Mouse (Mus musculus): Measurements from ENCODE around the gene Ccr3.
"Not testable (repeated sequence)": the region's sequence is repeated elsewhere in the genome, so short reads cannot be mapped to it uniquely, and the experiment has no call there.

The Ccr3 gene

GRCm38 (mm10) chr9:124040932-124041331 is 19.2 kb downstream of the Ccr3 start:
- DNase-seq (ENCODE audit: low spot score) = no peak

DNA sequence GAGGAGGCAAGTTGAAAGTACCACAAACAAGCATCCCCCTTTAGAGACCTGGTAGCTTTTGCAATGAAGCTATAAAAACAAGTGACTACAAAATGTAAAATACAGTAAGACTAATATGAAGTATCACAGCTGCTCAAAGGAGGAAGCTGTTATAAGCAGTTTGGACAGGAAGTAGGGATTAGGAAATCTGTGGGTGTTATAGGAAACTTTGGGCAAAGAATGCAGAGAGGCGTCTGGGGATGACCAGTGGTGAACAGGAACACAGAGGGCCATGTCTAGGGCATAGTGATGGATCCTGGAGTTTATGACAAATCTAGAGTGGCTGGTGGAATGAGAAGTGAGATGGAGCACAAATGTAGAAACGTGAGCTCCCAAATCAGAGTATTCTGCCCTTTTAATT is 31.8 kb downstream of the Ccr3 start:
- no peak for DNase-seq (ENCODE audit: low spot score)

DNA sequence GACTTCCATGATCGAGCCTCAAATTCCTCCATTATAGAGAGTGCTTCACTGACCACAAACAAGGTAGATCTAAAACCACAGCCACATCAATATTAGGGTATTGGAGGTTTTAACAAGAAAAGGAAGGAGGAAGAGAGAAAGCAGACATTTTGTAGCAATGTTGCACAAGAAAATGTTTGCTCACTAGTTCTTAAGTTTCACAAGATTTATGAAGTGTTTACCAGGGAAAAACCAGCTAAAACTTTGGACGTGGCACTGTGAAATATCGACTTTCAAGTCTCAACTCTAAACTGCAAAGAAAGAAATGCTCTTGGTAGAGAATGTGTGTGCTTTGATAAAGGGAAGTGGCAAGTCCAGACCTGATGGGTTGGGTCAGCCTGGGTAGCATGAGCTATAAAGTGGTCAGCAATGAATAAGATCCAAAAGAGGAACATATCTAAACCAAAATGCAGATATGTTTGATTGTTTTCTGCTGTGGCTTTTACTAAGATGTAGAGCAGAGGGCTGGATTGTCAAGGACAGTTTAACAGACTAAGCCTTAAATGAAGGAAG is 34.5 kb downstream of the Ccr3 start:
- DNase-seq (ENCODE audit: low spot score) = no peak

- no peak for DNase-seq (ENCODE audit: low spot score)
These were observed 38.0 kb downstream of the Ccr3 start for GRCm38 (mm10) chr9:124059660-124060352.

DNA sequence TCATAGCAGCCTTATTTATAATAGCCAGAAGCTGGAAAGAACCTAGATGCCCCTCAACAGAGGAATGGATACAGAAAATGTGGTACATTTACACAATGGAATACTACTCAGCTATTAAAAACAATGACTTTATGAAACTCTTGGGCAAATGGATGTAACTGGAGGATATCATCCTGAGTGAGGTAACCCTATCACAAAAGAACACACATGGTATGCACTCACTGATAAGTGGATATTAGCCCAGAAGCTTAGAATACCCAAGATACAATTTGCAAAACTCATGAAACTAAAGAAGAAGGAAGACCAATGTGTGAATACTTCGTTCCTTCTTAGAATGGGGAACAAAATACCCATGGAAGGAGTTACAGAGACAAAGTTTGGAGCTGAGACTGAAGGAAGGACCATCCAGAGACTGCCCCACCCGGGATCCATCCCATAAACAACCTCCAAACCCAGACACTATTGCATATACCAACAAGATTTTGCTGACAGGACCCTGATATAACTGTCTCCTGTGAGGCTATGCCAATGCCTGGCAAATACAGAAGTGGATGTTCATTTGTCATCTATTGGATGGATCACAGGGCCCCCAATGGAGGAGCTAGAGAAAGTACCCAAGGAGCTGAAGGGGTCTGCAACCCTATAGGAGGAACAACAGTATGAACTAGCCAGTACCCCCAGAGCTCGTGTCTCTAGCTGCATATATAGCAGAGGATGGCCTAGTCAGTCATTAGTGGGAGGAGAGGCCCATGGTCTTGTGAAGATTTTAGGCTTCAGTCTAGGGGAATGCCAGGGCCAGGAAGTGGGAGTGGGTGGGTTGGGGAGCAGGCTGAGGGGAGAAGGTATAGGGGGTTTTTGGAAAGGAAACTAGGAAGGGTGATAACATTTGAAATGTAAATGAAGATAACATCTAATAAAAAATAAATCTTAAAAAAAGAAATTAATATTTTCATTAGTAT is 40.0 kb downstream of the Ccr3 start:
- not testable (repeated sequence) for DNase-seq (ENCODE audit: low spot score)

GRCm38 (mm10) chr9:124066572-124067103 is 44.9 kb downstream of the Ccr3 start:
- no peak for DNase-seq (ENCODE audit: low spot score)

DNA sequence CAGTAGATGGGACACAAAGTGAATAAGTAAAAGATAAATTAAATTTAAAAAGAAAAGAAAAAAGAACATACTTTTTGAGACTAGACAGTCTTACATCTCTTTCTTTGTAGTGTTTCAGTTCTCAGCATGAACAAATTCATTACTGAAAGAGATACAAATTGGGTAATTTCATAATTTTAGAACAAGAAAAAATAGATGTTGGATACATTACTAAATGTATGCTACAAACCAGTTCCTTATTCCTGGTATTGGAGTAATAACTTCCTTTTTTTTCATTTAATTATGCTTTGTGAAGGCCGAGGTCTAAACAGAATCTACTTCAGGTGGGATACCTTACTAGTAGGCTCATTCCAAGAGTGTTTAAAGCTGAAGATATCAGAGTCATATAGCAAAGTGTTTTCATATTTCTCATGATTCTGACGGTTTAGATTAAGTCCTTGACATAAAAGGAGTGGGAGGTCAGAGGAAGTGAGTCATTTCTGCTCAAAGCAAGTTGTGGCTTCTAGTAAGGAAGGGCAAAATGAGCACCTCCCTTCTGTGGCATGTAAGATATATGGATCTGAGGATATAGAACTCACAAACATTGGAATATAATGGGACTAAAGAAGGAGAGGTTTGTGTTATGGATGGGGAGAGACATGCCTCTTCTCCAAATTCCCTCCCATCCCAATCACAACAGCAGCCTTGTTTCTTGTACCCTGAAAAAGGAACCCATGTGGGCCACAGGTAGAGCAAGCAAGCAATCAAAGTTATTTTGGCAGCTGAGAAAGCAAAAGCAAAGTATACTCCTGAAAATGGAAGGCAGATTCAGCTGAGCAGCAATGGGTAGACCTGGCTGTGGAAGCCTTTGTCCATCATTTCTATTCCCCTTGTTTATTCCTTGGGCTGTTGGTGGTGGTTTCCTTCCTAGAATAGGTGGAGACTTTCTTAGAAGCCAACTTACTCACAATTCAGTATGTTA is 46.6 kb downstream of the Ccr3 start:
- DNase-seq (ENCODE audit: low spot score) = no peak

- no peak for DNase-seq (ENCODE audit: low spot score)
These were observed 49.7 kb downstream of the Ccr3 start for GRCm38 (mm10) chr9:124071506-124071905.

DNA sequence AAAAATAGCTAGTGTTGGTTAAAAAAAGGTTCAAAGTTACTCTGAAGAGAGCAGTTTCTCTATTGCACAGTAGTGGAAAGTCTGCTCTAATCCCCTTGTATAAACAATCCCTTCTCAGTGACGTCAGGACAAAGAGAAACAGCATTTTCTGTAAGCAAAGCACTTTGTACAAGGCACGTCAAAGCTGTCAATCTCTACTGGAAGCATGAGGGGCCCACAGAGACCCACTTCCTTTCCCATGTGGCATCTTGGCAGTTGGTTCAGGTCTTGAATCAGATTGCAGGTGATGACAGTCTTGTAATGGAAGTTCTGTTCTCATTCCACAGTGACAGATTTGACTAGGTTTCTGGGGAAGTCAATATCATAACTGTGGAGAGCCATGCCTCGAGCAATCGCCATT is 58.0 kb downstream of the Ccr3 start:
- no peak for DNase-seq (ENCODE audit: low spot score)

GRCm38 (mm10) chr9:124080471-124080870 is 58.7 kb downstream of the Ccr3 start:
- not testable (repeated sequence) for DNase-seq (ENCODE audit: low spot score)
